Mouse (Mus musculus): ENCODE results near the gene Sulf2.

The Sulf2 gene

GRCm38 (mm10) chr2:166180744-166181508 lies 25.5 kb upstream of the Sulf2 start:
- TF ChIP-seq GATA4 (IDR thresholded peaks at IDR 0.05; ENCODE audit: insufficient replicate concordance, low read length): no peak

- TF ChIP-seq GATA4 (IDR thresholded peaks at IDR 0.05; ENCODE audit: insufficient replicate concordance, low read length): no peak
Measured at GRCm38 (mm10) chr2:166180136-166180649, 24.7 kb upstream of the Sulf2 start.

- TF ChIP-seq GATA4 (IDR thresholded peaks at IDR 0.05; ENCODE audit: insufficient replicate concordance, low read length): no peak
Measured at GRCm38 (mm10) chr2:166179457-166180101, 24.1 kb upstream of the Sulf2 start.

GRCm38 (mm10) chr2:166175552-166176136 lies 20.2 kb upstream of the Sulf2 start:
- TF ChIP-seq GATA4 (IDR thresholded peaks at IDR 0.05; ENCODE audit: insufficient replicate concordance, low read length): no peak

- no peak for TF ChIP-seq GATA4 (IDR thresholded peaks at IDR 0.05; ENCODE audit: insufficient replicate concordance, low read length)
Measured at GRCm38 (mm10) chr2:166175145-166175544, 19.7 kb upstream of the Sulf2 start.

- TF ChIP-seq GATA4 (IDR thresholded peaks at IDR 0.05; ENCODE audit: insufficient replicate concordance, low read length): no peak
Measured at GRCm38 (mm10) chr2:166173169-166173568, 17.7 kb upstream of the Sulf2 start.

GRCm38 (mm10) chr2:166170173-166170572 lies 14.7 kb upstream of the Sulf2 start:
- TF ChIP-seq GATA4 (IDR thresholded peaks at IDR 0.05; ENCODE audit: insufficient replicate concordance, low read length): no peak

GRCm38 (mm10) chr2:166168868-166169267 lies 13.4 kb upstream of the Sulf2 start:
- TF ChIP-seq GATA4 (IDR thresholded peaks at IDR 0.05; ENCODE audit: insufficient replicate concordance, low read length): no peak

- no peak for TF ChIP-seq GATA4 (IDR thresholded peaks at IDR 0.05; ENCODE audit: insufficient replicate concordance, low read length)
Measured at GRCm38 (mm10) chr2:166167387-166167786, 11.9 kb upstream of the Sulf2 start.

- TF ChIP-seq GATA4 (IDR thresholded peaks at IDR 0.05; ENCODE audit: insufficient replicate concordance, low read length): no peak
Measured at GRCm38 (mm10) chr2:166165396-166165795, 9.9 kb upstream of the Sulf2 start.

GRCm38 (mm10) chr2:166164601-166165000 lies 9.1 kb upstream of the Sulf2 start:
- no peak for TF ChIP-seq GATA4 (IDR thresholded peaks at IDR 0.05; ENCODE audit: insufficient replicate concordance, low read length)

GRCm38 (mm10) chr2:166163917-166164316 lies 8.5 kb upstream of the Sulf2 start:
- TF ChIP-seq GATA4 (IDR thresholded peaks at IDR 0.05; ENCODE audit: insufficient replicate concordance, low read length): no peak

- TF ChIP-seq GATA4 (IDR thresholded peaks at IDR 0.05; ENCODE audit: insufficient replicate concordance, low read length): no peak
Measured at GRCm38 (mm10) chr2:166163252-166163651, 7.8 kb upstream of the Sulf2 start.

GRCm38 (mm10) chr2:166162160-166162559 lies 6.7 kb upstream of the Sulf2 start:
- no peak for TF ChIP-seq GATA4 (IDR thresholded peaks at IDR 0.05; ENCODE audit: insufficient replicate concordance, low read length)

- no peak for TF ChIP-seq GATA4 (IDR thresholded peaks at IDR 0.05; ENCODE audit: insufficient replicate concordance, low read length)
Measured at GRCm38 (mm10) chr2:166159276-166159675, 3.8 kb upstream of the Sulf2 start.

All from liver, adult (tissue).